Mouse (Mus musculus): ENCODE results near the gene Traf7.
A peak's percentile ranks its signal among the peaks of the same experiment; 100 is the strongest.

GRCm38 (mm10) chr17:24548435-24548834 is 20.7 kb upstream of the Traf7 start:
- peak in 1 of 2 experiments; percentile 78; a peak in 2 of 4 replicates for TF ChIP-seq POLR2A (IDR thresholded peaks at IDR 0.05; ENCODE audit: control insufficient read depth in 1 of 2, insufficient read depth in 1 of 2, low read depth in 1 of 2, low read length in 2 of 2, poor library complexity in 1 of 2)
- no peak for TF ChIP-seq E2F4 (IDR thresholded peaks at IDR 0.05; ENCODE audit: borderline replicate concordance, low read depth, low read length)
- TF ChIP-seq CTCF (IDR thresholded peaks at IDR 0.05 in 2 of 3, conservative IDR thresholded peaks at IDR 0.05 in 1 of 3; ENCODE audit: control insufficient read depth in 1 of 3, insufficient read depth in 1 of 3, low read depth in 2 of 3, low read length in 3 of 3, poor library complexity in 1 of 3, severe bottlenecking in 1 of 3): no peak
- no peak for TF ChIP-seq RCOR1 (IDR thresholded peaks at IDR 0.05; ENCODE audit: low read depth, low read length)
- no peak for TF ChIP-seq JUND (IDR thresholded peaks at IDR 0.05; ENCODE audit: low read depth, low read length)
- no peak for TF ChIP-seq TAL1 (IDR thresholded peaks at IDR 0.05; ENCODE audit: low read length)
- peak; percentile 66; the same call in 1 of the 2 replicates for TF ChIP-seq SIN3A (IDR thresholded peaks at IDR 0.05; ENCODE audit: low read length)
- no peak for TF ChIP-seq CHD2 (IDR thresholded peaks at IDR 0.05; ENCODE audit: low read length)
- TF ChIP-seq NRF1 (IDR thresholded peaks at IDR 0.05; ENCODE audit: insufficient read depth, low read depth, low read length, poor library complexity, severe bottlenecking): no peak
